Mouse (Mus musculus): ENCODE measurements around the gene Grm4.

GRCm38 (mm10) chr17:27506362-27506761 is 14.8 kb downstream of the Grm4 start:
- no peak for TF ChIP-seq POLR2A (IDR thresholded peaks at IDR 0.05; ENCODE audit: low read depth, low read length)
- TF ChIP-seq CTCF (IDR thresholded peaks at IDR 0.05; ENCODE audit: borderline replicate concordance, insufficient read depth, low read length), result no peak
